Mouse (Mus musculus): ENCODE measurements around the gene Egfr. TPM values are rescaled to one million over a fixed set of nuclear protein-coding genes. Genes with fewer than 3 reads are reported as not detected.
A peak's percentile ranks its signal among the peaks of the same experiment; 100 is the strongest.

The Egfr gene
- polyA plus RNA-seq (2014; fragmentation: Nextera tagmentation; extraction: Ambion mirVana), result 21.8 and 26.4 TPM in 2 replicates

DNA sequence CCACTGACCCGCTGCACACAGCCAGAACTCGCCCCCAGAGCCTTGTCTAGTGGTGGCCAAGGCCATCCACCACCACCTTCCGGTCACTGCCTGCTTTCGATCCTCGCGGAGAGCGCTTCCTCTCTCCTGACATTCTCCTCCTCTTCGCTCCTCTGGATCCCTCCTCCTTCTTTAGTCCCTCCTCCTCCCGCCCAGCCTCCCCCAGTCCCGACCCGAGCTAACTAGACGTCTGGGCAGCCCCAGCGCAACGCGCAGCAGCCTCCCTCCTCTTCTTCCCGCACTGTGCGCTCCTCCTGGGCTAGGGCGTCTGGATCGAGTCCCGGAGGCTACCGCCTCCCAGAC lies at the start of gene Egfr:
Egfr (plus strand) TSS at position 197 of the 342 bp plus-strand sequence.
- Histone ChIP-seq H3K9ac (replicated peaks; ENCODE audit: low read depth, low read length) (peak within 1 kb of the TSS; percentile 64), H3K4me1 (ENCODE audit: control insufficient read depth, insufficient read depth, low read length) (peaks cover 5% of the 10 kb centered on the region; the same call in 1 of the 2 replicates), H3K4me2 (replicated peaks; ENCODE audit: low read depth, low read length) (peak within 1 kb of the TSS; percentile 85), H3K27ac (ENCODE audit: low read length) (peak within 1 kb of the TSS; percentile 36; the same call in 1 of the 2 replicates), H3K27me3 (ENCODE audit: control insufficient read depth, insufficient read depth, low read length) (no peaks in the 10 kb centered on the region), H3K4me3 (ENCODE audit: low read depth, low read length) (peak within 1 kb of the TSS; percentile 76), H3K9me3 (ENCODE audit: control insufficient read depth, low read depth, low read length) (no peaks in the 10 kb centered on the region), H3K36me3 (ENCODE audit: control insufficient read depth, insufficient read depth, low read length) (no peaks in the 10 kb centered on the region)
- peak; percentile 90 for ATAC-seq (ENCODE audit: insufficient number of reproducible peaks, insufficient read depth, low FRiP score, low read depth)
- under 1% methylated on average over 21 of the region's 21 CpGs for WGBS

DNA sequence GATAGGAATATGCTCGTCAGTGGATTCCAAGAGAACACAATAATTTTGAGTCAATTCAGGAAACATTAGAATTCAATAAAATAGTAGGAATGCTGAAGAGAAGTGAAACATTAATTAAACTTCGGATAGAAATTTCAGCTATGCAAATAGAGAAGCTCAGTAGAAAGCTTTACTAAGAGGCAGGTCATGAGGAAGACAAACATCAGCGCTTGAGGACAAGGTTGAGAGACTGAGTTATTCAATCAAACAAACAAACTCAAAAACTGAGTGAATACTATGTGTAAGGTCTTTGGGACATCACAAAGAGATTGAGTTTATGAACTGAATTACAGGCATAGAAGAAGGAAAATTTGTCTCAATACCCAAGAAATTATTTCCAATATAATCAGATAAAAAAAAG lies 48.8 kb upstream of the Egfr start:
- 77% methylated on average over 3 of the region's 3 CpGs for WGBS
- Histone ChIP-seq H3K27ac (ENCODE audit: low read length) (no peak overlapping the region), H3K4me3 (ENCODE audit: low read depth, low read length) (no peak overlapping the region), H3K9ac (replicated peaks; ENCODE audit: low read depth, low read length) (no peak overlapping the region), H3K4me1 (ENCODE audit: control insufficient read depth, insufficient read depth, low read length) (no peaks in the 10 kb centered on the region), H3K27me3 (ENCODE audit: control insufficient read depth, insufficient read depth, low read length) (no peaks in the 10 kb centered on the region), H3K9me3 (ENCODE audit: control insufficient read depth, low read depth, low read length) (no peaks in the 10 kb centered on the region), H3K36me3 (ENCODE audit: control insufficient read depth, insufficient read depth, low read length) (no peaks in the 10 kb centered on the region), H3K4me2 (replicated peaks; ENCODE audit: low read depth, low read length) (no peak overlapping the region)
- ATAC-seq (ENCODE audit: insufficient number of reproducible peaks, insufficient read depth, low FRiP score, low read depth), result no peak

DNA sequence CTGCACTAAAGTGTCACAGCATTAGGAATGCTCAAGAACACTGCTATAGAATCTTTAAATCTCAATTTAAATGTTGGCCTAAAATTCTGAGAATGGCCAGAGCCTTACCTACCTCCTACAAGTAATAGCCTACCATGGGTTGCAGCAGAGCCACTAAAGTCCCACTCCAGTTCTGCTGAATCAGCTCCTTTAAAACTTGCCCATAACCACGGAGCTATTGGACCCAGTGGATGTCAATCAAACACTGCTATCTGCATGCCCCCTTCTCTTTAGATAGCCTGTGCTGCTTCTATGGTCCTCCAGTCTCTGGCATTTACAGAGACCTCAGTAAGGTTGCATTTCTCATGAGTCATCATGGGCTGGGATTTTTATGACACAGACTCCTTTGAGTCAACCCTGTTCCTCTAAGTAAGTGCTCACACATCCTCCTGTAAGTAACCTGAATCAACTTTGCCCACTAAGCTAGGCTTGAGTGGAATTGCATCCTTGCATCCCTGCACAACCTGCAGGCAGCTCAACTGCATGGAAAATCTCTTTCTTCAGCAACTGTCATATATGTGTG lies 16.8 kb upstream of the Egfr start:
- no peak overlapping the region for H3K4me2 ChIP-seq (replicated peaks; ENCODE audit: low read depth, low read length)
- H3K27me3 ChIP-seq (ENCODE audit: control insufficient read depth, insufficient read depth, low read length), result no peaks in the 10 kb centered on the region
- H3K4me1 ChIP-seq (ENCODE audit: control insufficient read depth, insufficient read depth, low read length), result no peaks in the 10 kb centered on the region
- WGBS, result 41% methylated on average over 1 of the region's 1 CpGs
- H3K36me3 ChIP-seq (ENCODE audit: control insufficient read depth, insufficient read depth, low read length), result no peaks in the 10 kb centered on the region
- H3K4me3 ChIP-seq (ENCODE audit: low read depth, low read length), result no peak overlapping the region
- no peaks in the 10 kb centered on the region for H3K9me3 ChIP-seq (ENCODE audit: control insufficient read depth, low read depth, low read length)
- H3K9ac ChIP-seq (replicated peaks; ENCODE audit: low read depth, low read length), result no peak overlapping the region
- H3K27ac ChIP-seq (ENCODE audit: low read length), result no peak overlapping the region
- no peak for ATAC-seq (ENCODE audit: insufficient number of reproducible peaks, insufficient read depth, low FRiP score, low read depth)

DNA sequence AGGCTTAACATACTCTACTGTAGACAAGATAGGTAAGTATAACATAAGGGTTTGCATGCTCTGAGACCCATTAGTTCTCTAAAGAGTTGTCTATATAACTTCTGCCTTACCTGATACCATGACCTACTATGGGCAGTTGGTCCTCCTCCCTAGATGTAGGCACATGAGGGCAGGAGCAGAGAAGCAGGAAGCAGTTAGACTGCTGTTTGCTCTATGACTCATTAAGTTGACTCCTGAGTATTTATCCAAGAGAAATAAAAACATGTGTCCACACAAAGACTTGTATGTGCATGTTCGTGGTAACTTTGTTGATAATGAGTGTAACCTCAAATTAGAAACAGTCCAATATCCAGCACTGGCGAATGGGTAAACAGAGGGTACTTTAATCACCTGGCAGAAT lies 14.7 kb upstream of the Egfr start:
- Histone ChIP-seq H3K4me3 (ENCODE audit: low read depth, low read length) (no peak overlapping the region), H3K9me3 (ENCODE audit: control insufficient read depth, low read depth, low read length) (no peaks in the 10 kb centered on the region), H3K36me3 (ENCODE audit: control insufficient read depth, insufficient read depth, low read length) (no peaks in the 10 kb centered on the region), H3K4me2 (replicated peaks; ENCODE audit: low read depth, low read length) (no peak overlapping the region), H3K27me3 (ENCODE audit: control insufficient read depth, insufficient read depth, low read length) (no peaks in the 10 kb centered on the region), H3K4me1 (ENCODE audit: control insufficient read depth, insufficient read depth, low read length) (no peaks in the 10 kb centered on the region), H3K27ac (ENCODE audit: low read length) (no peak overlapping the region), H3K9ac (replicated peaks; ENCODE audit: low read depth, low read length) (no peak overlapping the region)
- 68% methylated on average over 2 of the region's 2 CpGs for WGBS
- no peak for ATAC-seq (ENCODE audit: insufficient number of reproducible peaks, insufficient read depth, low FRiP score, low read depth)

DNA sequence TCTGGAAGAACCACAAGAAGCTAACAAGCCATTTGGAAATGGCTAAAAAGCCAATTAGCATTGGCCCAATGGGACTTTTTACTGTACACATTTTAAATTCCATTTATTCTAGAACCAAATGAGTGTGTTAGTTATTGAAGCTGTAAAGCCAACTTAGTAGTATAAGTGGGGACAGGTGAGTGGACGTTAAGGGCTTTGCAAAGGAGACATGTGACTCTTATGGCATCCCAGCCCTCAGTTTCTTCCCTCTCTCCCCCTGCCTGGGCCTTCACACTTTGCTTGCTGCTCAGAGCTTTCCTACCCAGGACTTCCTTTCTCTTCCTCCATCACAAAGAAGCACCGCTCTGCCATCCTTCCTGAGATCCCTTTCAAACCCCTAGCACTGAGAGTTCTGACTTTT lies 13.3 kb upstream of the Egfr start:
- H3K36me3 ChIP-seq (ENCODE audit: control insufficient read depth, insufficient read depth, low read length), result no peaks in the 10 kb centered on the region
- no peak overlapping the region for H3K4me3 ChIP-seq (ENCODE audit: low read depth, low read length)
- H3K4me2 ChIP-seq (replicated peaks; ENCODE audit: low read depth, low read length), result no peak overlapping the region
- H3K9me3 ChIP-seq (ENCODE audit: control insufficient read depth, low read depth, low read length), result no peaks in the 10 kb centered on the region
- no peak for ATAC-seq (ENCODE audit: insufficient number of reproducible peaks, insufficient read depth, low FRiP score, low read depth)
- WGBS, result 70% methylated on average over 2 of the region's 2 CpGs
- no peaks in the 10 kb centered on the region for H3K27me3 ChIP-seq (ENCODE audit: control insufficient read depth, insufficient read depth, low read length)
- H3K4me1 ChIP-seq (ENCODE audit: control insufficient read depth, insufficient read depth, low read length), result no peaks in the 10 kb centered on the region
- no peak overlapping the region for H3K9ac ChIP-seq (replicated peaks; ENCODE audit: low read depth, low read length)
- no peak overlapping the region for H3K27ac ChIP-seq (ENCODE audit: low read length)

DNA sequence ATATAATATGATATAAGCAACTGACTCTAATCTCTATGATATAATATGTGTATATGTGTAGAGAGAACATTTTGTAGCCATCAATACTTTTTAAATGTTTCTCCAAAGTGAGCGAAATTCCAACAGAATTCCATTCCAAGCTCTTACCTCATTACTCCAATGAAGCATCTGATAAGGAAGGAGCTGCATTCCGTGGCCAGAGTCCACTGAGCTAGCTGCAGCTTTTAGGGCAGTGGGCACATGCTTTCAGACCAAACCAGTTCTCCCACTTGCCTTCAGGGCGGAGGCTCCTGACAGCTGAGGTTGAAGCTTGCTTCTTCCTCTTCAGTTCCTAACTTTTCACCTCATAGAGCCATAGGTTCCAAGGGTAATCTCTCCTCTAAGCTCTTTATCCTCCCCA lies 12.8 kb upstream of the Egfr start:
- 48% methylated on average over 3 of the region's 3 CpGs for WGBS
- Histone ChIP-seq H3K4me1 (ENCODE audit: control insufficient read depth, insufficient read depth, low read length) (no peaks in the 10 kb centered on the region), H3K9ac (replicated peaks; ENCODE audit: low read depth, low read length) (no peak overlapping the region), H3K4me3 (ENCODE audit: low read depth, low read length) (no peak overlapping the region), H3K36me3 (ENCODE audit: control insufficient read depth, insufficient read depth, low read length) (no peaks in the 10 kb centered on the region), H3K27me3 (ENCODE audit: control insufficient read depth, insufficient read depth, low read length) (no peaks in the 10 kb centered on the region), H3K27ac (ENCODE audit: low read length) (no peak overlapping the region), H3K4me2 (replicated peaks; ENCODE audit: low read depth, low read length) (no peak overlapping the region), H3K9me3 (ENCODE audit: control insufficient read depth, low read depth, low read length) (no peaks in the 10 kb centered on the region)
- 0 out of 2 replicates have a peak, but pooled peaks have one; percentile 53 for ATAC-seq (ENCODE audit: insufficient number of reproducible peaks, insufficient read depth, low FRiP score, low read depth)

DNA sequence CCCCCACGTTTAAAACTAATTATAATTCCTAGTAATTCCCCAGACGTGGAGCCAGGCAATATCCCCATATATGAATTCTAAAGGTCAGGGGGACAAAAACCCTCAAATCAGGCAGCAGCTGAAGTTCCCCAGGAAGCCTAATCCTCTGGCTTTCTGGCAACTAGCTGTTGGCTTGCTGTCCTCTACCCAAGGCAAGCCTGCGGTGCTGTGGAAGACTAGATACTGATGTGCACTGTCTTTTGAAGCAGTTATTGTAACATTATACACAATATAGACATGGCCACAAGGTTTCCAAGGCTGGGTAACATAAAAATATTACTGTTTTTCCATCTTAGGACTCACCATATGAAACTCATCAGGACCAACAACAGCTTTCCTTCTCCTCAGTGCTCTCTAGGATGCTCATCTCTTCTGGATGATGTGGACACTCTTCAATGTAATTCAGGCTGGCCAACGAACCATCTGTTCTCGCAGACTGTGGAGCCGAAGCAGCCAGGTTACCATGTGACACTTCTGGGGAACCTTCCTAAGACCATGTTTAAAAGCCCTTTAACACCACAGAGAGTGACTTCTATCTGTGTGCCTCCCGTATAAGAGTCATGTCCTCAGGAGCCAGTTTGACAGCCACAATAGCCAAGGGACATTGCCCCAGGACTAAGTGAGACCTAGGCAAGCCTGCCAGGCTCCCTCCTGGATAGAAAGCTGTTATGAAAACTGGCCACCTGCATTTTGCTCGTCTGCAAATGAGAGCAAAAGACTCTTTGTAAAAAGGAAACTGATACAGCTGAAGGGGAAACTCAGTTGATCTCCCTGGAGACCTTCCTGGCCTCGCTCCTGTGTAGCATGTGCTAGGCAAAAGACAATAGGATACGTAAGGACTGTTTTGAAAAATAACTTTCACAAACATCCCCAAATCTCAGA lies 11.1 kb upstream of the Egfr start:
- no peak overlapping the region for H3K4me3 ChIP-seq (ENCODE audit: low read depth, low read length)
- no peak for ATAC-seq (ENCODE audit: insufficient number of reproducible peaks, insufficient read depth, low FRiP score, low read depth)
- H3K27ac ChIP-seq (ENCODE audit: low read length), result no peak overlapping the region
- no peaks in the 10 kb centered on the region for H3K4me1 ChIP-seq (ENCODE audit: control insufficient read depth, insufficient read depth, low read length)
- no peak overlapping the region for H3K4me2 ChIP-seq (replicated peaks; ENCODE audit: low read depth, low read length)
- no peaks in the 10 kb centered on the region for H3K27me3 ChIP-seq (ENCODE audit: control insufficient read depth, insufficient read depth, low read length)
- no peaks in the 10 kb centered on the region for H3K36me3 ChIP-seq (ENCODE audit: control insufficient read depth, insufficient read depth, low read length)
- no peaks in the 10 kb centered on the region for H3K9me3 ChIP-seq (ENCODE audit: control insufficient read depth, low read depth, low read length)
- no peak overlapping the region for H3K9ac ChIP-seq (replicated peaks; ENCODE audit: low read depth, low read length)
- WGBS, result 80% methylated on average over 10 of the region's 10 CpGs

DNA sequence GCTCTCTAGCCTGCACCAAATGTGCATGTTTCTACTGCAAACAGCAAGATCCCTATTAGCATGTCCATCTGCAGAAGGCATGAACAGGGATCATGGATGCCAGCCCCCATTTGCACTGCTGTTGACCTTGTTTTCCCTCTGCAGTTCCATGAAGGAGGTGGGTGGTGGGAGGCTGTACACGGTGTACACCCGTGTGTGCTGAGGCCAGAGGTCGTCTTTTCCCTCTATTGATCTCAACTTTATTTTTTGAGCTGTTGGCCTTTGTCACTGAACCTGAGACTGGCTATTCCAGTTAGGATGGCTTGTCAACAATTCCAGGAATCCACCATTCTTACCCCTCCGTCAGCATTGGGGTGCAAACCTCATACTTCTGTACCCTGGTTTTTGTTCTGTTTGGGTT lies 9.8 kb upstream of the Egfr start:
- Histone ChIP-seq H3K9me3 (ENCODE audit: control insufficient read depth, low read depth, low read length) (no peaks in the 10 kb centered on the region), H3K36me3 (ENCODE audit: control insufficient read depth, insufficient read depth, low read length) (no peaks in the 10 kb centered on the region), H3K27ac (ENCODE audit: low read length) (no peak overlapping the region), H3K4me2 (replicated peaks; ENCODE audit: low read depth, low read length) (no peak overlapping the region), H3K9ac (replicated peaks; ENCODE audit: low read depth, low read length) (no peak overlapping the region), H3K27me3 (ENCODE audit: control insufficient read depth, insufficient read depth, low read length) (no peaks in the 10 kb centered on the region), H3K4me3 (ENCODE audit: low read depth, low read length) (no peak overlapping the region), H3K4me1 (ENCODE audit: control insufficient read depth, insufficient read depth, low read length) (no peaks in the 10 kb centered on the region)
- 72% methylated on average over 4 of the region's 4 CpGs for WGBS
- no peak for ATAC-seq (ENCODE audit: insufficient number of reproducible peaks, insufficient read depth, low FRiP score, low read depth)
